8 mouse cellular contexts compared by ENCODE assay signal in the genomic region with DNA sequence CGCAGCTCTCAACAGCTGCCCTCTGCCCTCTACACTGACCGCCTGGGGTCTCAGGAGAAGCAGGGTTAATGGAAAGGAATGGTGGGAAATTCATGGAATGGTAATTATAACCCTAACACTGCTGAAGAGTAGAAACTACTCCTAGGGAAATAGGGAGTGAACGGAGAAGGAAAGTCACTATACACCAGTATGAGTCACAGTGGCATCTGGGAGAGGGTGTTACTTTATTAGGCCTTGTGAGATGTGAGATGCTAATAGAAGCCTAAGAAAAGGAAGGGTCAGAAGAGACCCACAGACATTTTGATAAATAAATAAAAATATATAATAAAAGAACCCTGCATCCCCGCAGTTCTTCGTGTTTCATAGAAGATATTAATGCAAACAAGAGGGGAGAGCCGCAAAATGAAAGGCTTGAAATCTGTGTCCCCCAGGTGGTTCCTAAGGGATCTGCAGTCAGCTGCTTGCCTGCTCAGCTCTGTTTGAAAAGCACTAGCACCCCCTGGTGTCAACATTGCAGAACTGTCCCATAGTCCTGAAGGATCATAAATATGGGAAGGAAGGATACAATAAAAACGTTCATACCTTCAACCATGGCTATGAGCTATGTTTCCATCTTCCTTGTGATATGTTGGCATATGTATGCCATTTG. TPM values are rescaled to one million over a fixed set of nuclear protein-coding genes. Genes with fewer than 3 reads are reported as not detected.
DNase-seq lines count a peak whose midpoint lies in the region; ATAC-seq and TF ChIP-seq lines count a peak whose summit lies in the region.

No protein-coding gene starts in this region.

- ATAC-seq in forebrain, embryonic 14.5 days = peak; percentile 95
- ATAC-seq in neutrophil, adult 5-6 weeks (ENCODE audit: extremely low read depth, insufficient number of reproducible peaks, low FRiP score, poor library complexity, severe bottlenecking) = peak; percentile 75

- TF ChIP-seq CTCF in lung, adult 2 months (IDR thresholded peaks at IDR 0.05; ENCODE audit: insufficient read depth, low read length) = peak; percentile 98

- H3K27me3 ChIP-seq in forebrain, embryonic 14.5 days (replicated peaks; ENCODE audit: control insufficient read depth, insufficient read depth, low read length) = no peaks in the 10 kb centered on the region

- H3K27ac ChIP-seq in forebrain, embryonic 14.5 days (ENCODE audit: low read depth, low read length) = no peak overlapping the region

- no peak overlapping the region for H3K4me2 ChIP-seq in forebrain, embryonic 14.5 days (ENCODE audit: low read length)

- H3K9me3 ChIP-seq in forebrain, embryonic 14.5 days (replicated peaks; ENCODE audit: control insufficient read depth, low read length) = no peaks in the 10 kb centered on the region

- no peak overlapping the region for H3K9ac ChIP-seq in forebrain, embryonic 14.5 days (ENCODE audit: low read length)

- peak; percentile 68 for DNase-seq in MEL-GATA-1-ER (ENCODE audit: extremely low read depth, low read depth)
- peak; percentile 69 for DNase-seq in cerebellum, adult 11 months
- DNase-seq in forebrain, embryonic 14.5 days (ENCODE audit: low spot score) = peak; percentile 94
- peak; percentile 85 for DNase-seq in heart, postnatal 4 days
- peak; percentile 66 to 90 for DNase-seq in layer of hippocampus, adult 18-20 months (ENCODE audit: low spot score in 2 of 2)
- peak; percentile 52 for DNase-seq in lung, adult 2 months
- peak; percentile 70 for DNase-seq in thymus, postnatal 0 days (ENCODE audit: low spot score)

- H3K36me3 ChIP-seq in forebrain, embryonic 14.5 days (ENCODE audit: control insufficient read depth, insufficient read depth, low read length) = no peaks in the 10 kb centered on the region

- no peak for TF ChIP-seq POLR2A in lung, adult 2 months (IDR thresholded peaks at IDR 0.05; ENCODE audit: borderline replicate concordance, extremely low read depth, low read depth, low read length)

- 36% methylated on average over 7 of the region's 7 CpGs for WGBS in forebrain, embryonic 14.5 days
- WGBS in lung, adult 2 months = 33% methylated on average over 7 of the region's 7 CpGs

- H3K4me1 ChIP-seq in forebrain, embryonic 14.5 days (ENCODE audit: control insufficient read depth, insufficient read depth, low read length) = no peaks in the 10 kb centered on the region
- no peaks in the 10 kb centered on the region for H3K4me1 ChIP-seq in lung, adult 2 months (ENCODE audit: control insufficient read depth, insufficient read depth, low read length)

- no peak overlapping the region for H3K4me3 ChIP-seq in forebrain, embryonic 14.5 days (ENCODE audit: low read depth, low read length)
- no peak overlapping the region for H3K4me3 ChIP-seq in lung, adult 2 months (replicated peaks; ENCODE audit: extremely low read depth, low read depth, low read length)

RNA-seq across cellular contexts. Expression of gene Eif5a2, which starts 35.1 kb away (rescaled TPM):
- polyA plus RNA-seq in forebrain, embryonic 14.5 days (2014; fragmentation: Nextera tagmentation; extraction: Ambion mirVana) = 11.9 and 12.5 TPM in 2 replicates
- total RNA-seq in heart, postnatal 4 days (2021) = 1 to 10 TPM; 6.4 to 6.7 TPM
- total RNA-seq in layer of hippocampus, adult 18-20 months (2021) = 10 to 100 TPM; 34.7 to 35.5 TPM
- 1.4 and 2.0 TPM in 2 replicates for polyA plus RNA-seq in lung, adult 2 months (2012; rRNA removed)
- 3.7 and 4.2 TPM in 2 replicates for total RNA-seq in neutrophil, adult 5-6 weeks (2017)
- polyA plus RNA-seq in thymus, postnatal 0 days (2015; fragmentation: Nextera tagmentation; extraction: Ambion mirVana) = 3.9 and 4.3 TPM in 2 replicates

RNA-seq across cellular contexts. Expression of gene Slc2a2, which starts 48.3 kb away (rescaled TPM):
- 0.05 TPM in 1 of 2 replicates, not detected in the other for polyA plus RNA-seq in forebrain, embryonic 14.5 days (2014; fragmentation: Nextera tagmentation; extraction: Ambion mirVana)
- total RNA-seq in heart, postnatal 4 days (2021) = not detected
- total RNA-seq in layer of hippocampus, adult 18-20 months (2021) = not detected
- 0.09 TPM in 1 of 2 replicates, not detected in the other for polyA plus RNA-seq in lung, adult 2 months (2012; rRNA removed)
- total RNA-seq in neutrophil, adult 5-6 weeks (2017) = not detected in 2 replicates
- 0.12 and 0.22 TPM in 2 replicates for polyA plus RNA-seq in thymus, postnatal 0 days (2015; fragmentation: Nextera tagmentation; extraction: Ambion mirVana)

RNA-seq across cellular contexts. Expression of gene Rpl22l1, which starts 59.3 kb away (rescaled TPM):
- polyA plus RNA-seq in forebrain, embryonic 14.5 days (2014; fragmentation: Nextera tagmentation; extraction: Ambion mirVana) = 233 and 285 TPM in 2 replicates
- total RNA-seq in heart, postnatal 4 days (2021) = 100 to 1,000 TPM; 174 to 181 TPM
- 100 to 1,000 TPM; 197 to 209 TPM for total RNA-seq in layer of hippocampus, adult 18-20 months (2021)
- 6.4 and 8.4 TPM in 2 replicates for polyA plus RNA-seq in lung, adult 2 months (2012; rRNA removed)
- total RNA-seq in neutrophil, adult 5-6 weeks (2017) = 76.9 and 79.0 TPM in 2 replicates
- 474 and 526 TPM in 2 replicates for polyA plus RNA-seq in thymus, postnatal 0 days (2015; fragmentation: Nextera tagmentation; extraction: Ambion mirVana)
